Mouse (Mus musculus): ENCODE data around the gene Wdr45.

- TF ChIP-seq CTCF (IDR thresholded peaks at IDR 0.05; ENCODE audit: borderline replicate concordance, insufficient read depth, low read length) = no peak
- no peak for TF ChIP-seq POLR2A (IDR thresholded peaks at IDR 0.05; ENCODE audit: low read depth, low read length)
Measured at GRCm38 (mm10) chrX:7739336-7740081, 25.4 kb downstream of the Wdr45 start.
